Mouse (Mus musculus): ENCODE data around the gene Med1.
"Not testable (repeated sequence)": the region's sequence is repeated elsewhere in the genome, so short reads cannot be mapped to it uniquely, and the experiment has no call there.

Med1 gene

GRCm38 (mm10) chr11:98192901-98193805 is at the start of gene Med1:
Med1 (minus strand) TSS chr11:98193293.
- ATAC-seq (ENCODE audit: insufficient number of reproducible peaks, low FRiP score, low TSS enrichment): peak; percentile 96

GRCm38 (mm10) chr11:98238995-98239394 is 45.9 kb upstream of the Med1 start:
- no peak for ATAC-seq (ENCODE audit: insufficient number of reproducible peaks, low FRiP score, low TSS enrichment)

- ATAC-seq (ENCODE audit: insufficient number of reproducible peaks, low FRiP score, low TSS enrichment): no peak
Observed at GRCm38 (mm10) chr11:98238416-98238815, 45.3 kb upstream of the Med1 start.

- no peak for ATAC-seq (ENCODE audit: insufficient number of reproducible peaks, low FRiP score, low TSS enrichment)
Observed at GRCm38 (mm10) chr11:98226349-98226748, 33.3 kb upstream of the Med1 start.

GRCm38 (mm10) chr11:98213311-98213710 is 20.2 kb upstream of the Med1 start:
- ATAC-seq (ENCODE audit: insufficient number of reproducible peaks, low FRiP score, low TSS enrichment): no peak

- not testable (repeated sequence) for ATAC-seq (ENCODE audit: insufficient number of reproducible peaks, low FRiP score, low TSS enrichment)
Observed at GRCm38 (mm10) chr11:98209661-98210060, 16.6 kb upstream of the Med1 start.

GRCm38 (mm10) chr11:98206281-98206680 is 13.2 kb upstream of the Med1 start:
- not testable (repeated sequence) for ATAC-seq (ENCODE audit: insufficient number of reproducible peaks, low FRiP score, low TSS enrichment)

- ATAC-seq (ENCODE audit: insufficient number of reproducible peaks, low FRiP score, low TSS enrichment): no peak
Observed at GRCm38 (mm10) chr11:98205463-98205862, 12.4 kb upstream of the Med1 start.

GRCm38 (mm10) chr11:98203931-98204421 is 10.9 kb upstream of the Med1 start:
- ATAC-seq (ENCODE audit: insufficient number of reproducible peaks, low FRiP score, low TSS enrichment): no peak

GRCm38 (mm10) chr11:98203351-98203911 is 10.3 kb upstream of the Med1 start:
- ATAC-seq (ENCODE audit: insufficient number of reproducible peaks, low FRiP score, low TSS enrichment): 0 out of 2 replicates have a peak, but pooled peaks have one; percentile 41

- peak; percentile 90 for ATAC-seq (ENCODE audit: insufficient number of reproducible peaks, low FRiP score, low TSS enrichment)
Observed at GRCm38 (mm10) chr11:98202641-98203350, 9.7 kb upstream of the Med1 start, which contains the start of gene Cdk12. Cdk12 (plus strand) TSS chr11:98203059.

- no peak for ATAC-seq (ENCODE audit: insufficient number of reproducible peaks, low FRiP score, low TSS enrichment)
Observed at GRCm38 (mm10) chr11:98201791-98202640, 8.9 kb upstream of the Med1 start.

- no peak for ATAC-seq (ENCODE audit: insufficient number of reproducible peaks, low FRiP score, low TSS enrichment)
Observed at GRCm38 (mm10) chr11:98190820-98191219, 2.3 kb downstream of the Med1 start.

- ATAC-seq (ENCODE audit: insufficient number of reproducible peaks, low FRiP score, low TSS enrichment): no peak
Observed at GRCm38 (mm10) chr11:98187640-98188395, 5.3 kb downstream of the Med1 start.

- not testable (repeated sequence) for ATAC-seq (ENCODE audit: insufficient number of reproducible peaks, low FRiP score, low TSS enrichment)
Observed at GRCm38 (mm10) chr11:98182149-98182548, 10.9 kb downstream of the Med1 start.

- ATAC-seq (ENCODE audit: insufficient number of reproducible peaks, low FRiP score, low TSS enrichment): no peak
Observed at GRCm38 (mm10) chr11:98168400-98168799, 24.7 kb downstream of the Med1 start.

GRCm38 (mm10) chr11:98155094-98155493 is 38.0 kb downstream of the Med1 start:
- no peak for ATAC-seq (ENCODE audit: insufficient number of reproducible peaks, low FRiP score, low TSS enrichment)

GRCm38 (mm10) chr11:98150625-98151156 is 42.4 kb downstream of the Med1 start:
- no peak for ATAC-seq (ENCODE audit: insufficient number of reproducible peaks, low FRiP score, low TSS enrichment)

All from cerebellum, adult (tissue).